Mouse (Mus musculus) heart, postnatal 0 days (tissue): ENCODE measurements around the gene Sltm. TPM values are rescaled to one million over a fixed set of nuclear protein-coding genes. Genes with fewer than 3 reads are reported as not detected.

ENCODE experiments used
- ATAC-seq: fragments of 200-750 bp; cut with Nextera tagmentation; 2 replicates; pipeline ENCODE4 v1.8.0; 2017; ENCODE audit warnings: low read depth, moderate number of reproducible peaks, moderate library complexity; ENCODE audit not compliant: insufficient read depth
- DNase-seq: peaks from one replicate; pipeline ENCODE4 v3.0.0-alpha.2; 2016; ENCODE audit warnings: low spot score
- H3K27ac ChIP-seq: fragments of 300-500 bp; sonication (generic); 2 replicates; pipeline ENCODE4 v1.5.1; 2014; ENCODE audit warnings: low read depth, mild to moderate bottlenecking
- H3K27me3 ChIP-seq: fragments of 300-500 bp; sonication (generic); 2 replicates; pipeline ENCODE4 v1.6.1; 2014; ENCODE audit warnings: low read length, mixed read lengths; ENCODE audit not compliant: control insufficient read depth, insufficient read depth
- H3K36me3 ChIP-seq: fragments of 300-500 bp; sonication (generic); replicated peaks from 2 replicates; pipeline ENCODE4 v1.6.1; 2014; ENCODE audit warnings: low read length, mixed read lengths; ENCODE audit not compliant: control insufficient read depth, insufficient read depth
- H3K4me1 ChIP-seq: fragments of 300-500 bp; sonication (generic); 2 replicates; pipeline ENCODE4 v1.6.1; 2014; ENCODE audit warnings: antibody characterized with exemption; ENCODE audit not compliant: control insufficient read depth, insufficient read depth
- H3K4me2 ChIP-seq: fragments of 300-500 bp; sonication (generic); 2 replicates; pipeline ENCODE4 v1.6.1; 2014; ENCODE audit warnings: low read depth, mild to moderate bottlenecking, low read length, moderate library complexity
- H3K4me3 ChIP-seq: fragments of 300-500 bp; sonication (generic); 2 replicates; pipeline ENCODE4 v1.5.1; 2014; ENCODE audit warnings: low read depth, low read length
- H3K9ac ChIP-seq: fragments of 300-500 bp; sonication (generic); replicated peaks from 2 replicates; pipeline ENCODE4 v1.6.1; 2014; ENCODE audit warnings: low read depth, low read length, mixed read lengths
- H3K9me3 ChIP-seq: fragments of 300-500 bp; sonication (generic); replicated peaks from 2 replicates; pipeline ENCODE4 v1.6.1; 2016; ENCODE audit warnings: low read length; ENCODE audit not compliant: control insufficient read depth
- CTCF ChIP-seq: IDR thresholded peaks from 2 replicates; pipeline ENCODE4 v1.5.1; 2016; ENCODE audit warnings: antibody characterized with exemption, control low read depth, low read depth
- EP300 ChIP-seq: IDR thresholded peaks from 2 replicates; pipeline ENCODE4 v1.6.1; 2016; ENCODE audit warnings: antibody characterized with exemption, low read depth
- WGBS: fragments of 180-500 bp; shearing (Covaris S2); extraction: QIAGEN DNeasy Blood & Tissue Kit; methylation state at CpG from one replicate; pipeline ENCODE4 v1.1.7; 2014; 5-methylcytosine and 5-hydroxymethylcytosine counted together
- polyA plus RNA-seq: library from polyadenylated mRNA; unstranded; fragments of >200 nt; fragmentation: Nextera tagmentation; extraction: Ambion mirVana; gene quantifications from 2 replicates; pipeline ENCODE4 v1.2.1, GENCODE M21; 2015
- total RNA-seq: library from RNA; depleted of rRNA; stranded (reverse); fragments of >200 nt; gene quantifications from 2 replicates; pipeline ENCODE4 v1.2.3, GENCODE M21; 2014; ENCODE audit warnings: low replicate concordance

Sltm gene
- total and polyA plus RNA-seq, 2 experiments from 2014 or later = 19.0 to 23.9 TPM

DNA sequence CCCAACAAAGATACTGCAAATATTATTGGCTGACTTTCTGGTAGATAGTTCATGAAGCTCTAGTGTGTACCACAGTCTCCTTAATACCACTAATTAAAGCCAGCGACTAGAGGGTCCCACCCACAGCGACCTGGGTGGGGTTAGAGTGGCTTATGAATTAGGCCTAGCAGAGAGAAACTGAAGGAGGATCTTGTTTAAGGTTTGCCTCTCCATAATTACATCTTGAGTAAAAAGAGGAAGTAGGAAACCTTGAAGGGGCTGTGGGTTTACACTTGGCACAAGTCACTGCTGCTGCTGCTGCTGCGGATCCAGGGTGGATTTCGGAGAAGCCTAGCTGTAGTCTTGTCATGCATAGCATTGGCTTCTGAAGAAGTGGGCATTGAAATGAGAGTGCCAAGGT lies 48.2 kb downstream of the Sltm start:
- Histone ChIP-seq H3K4me1 (no peaks in the 10 kb centered on the region), H3K27ac (no peak overlapping the region), H3K4me3 (no peak overlapping the region), H3K9ac (no peak overlapping the region), H3K27me3 (no peaks in the 10 kb centered on the region), H3K9me3 (no peaks in the 10 kb centered on the region), H3K36me3 (peaks cover 84% of the 10 kb centered on the region), H3K4me2 (no peak overlapping the region)
- TF ChIP-seq EP300 (no peak), CTCF (no peak)
- no peak for ATAC-seq
- no peak for DNase-seq
- WGBS = 93% methylated on average over 4 of the region's 4 CpGs

DNA sequence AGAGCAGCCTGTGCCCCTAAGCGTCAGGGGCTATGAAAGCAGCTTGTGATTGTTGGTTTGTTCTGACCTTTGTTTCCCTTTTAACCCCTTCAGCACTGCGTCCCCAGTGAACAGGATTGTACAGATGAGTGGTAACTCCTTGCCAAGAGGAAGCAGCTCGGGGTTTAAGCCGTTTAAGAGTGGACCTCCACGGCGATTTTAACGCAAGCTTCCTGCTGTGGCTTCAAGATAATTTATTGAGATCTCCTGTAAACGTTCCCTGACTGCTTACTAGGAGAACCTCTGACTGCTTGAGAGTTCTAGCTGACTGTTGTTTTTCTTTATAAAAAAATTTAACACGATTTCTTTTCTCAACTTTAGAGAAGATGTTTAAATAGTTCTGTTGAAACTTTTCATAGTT lies 48.9 kb downstream of the Sltm start:
- H3K9ac ChIP-seq = no peak overlapping the region
- no peak overlapping the region for H3K4me2 ChIP-seq
- H3K36me3 ChIP-seq = peaks cover 77% of the 10 kb centered on the region
- no peak for ATAC-seq
- no peak overlapping the region for H3K27ac ChIP-seq
- no peak overlapping the region for H3K4me3 ChIP-seq
- H3K9me3 ChIP-seq = no peaks in the 10 kb centered on the region
- WGBS = 67% methylated on average over 9 of the region's 9 CpGs
- no peak for DNase-seq
- no peak for TF ChIP-seq EP300
- TF ChIP-seq CTCF = no peak
- H3K27me3 ChIP-seq = no peaks in the 10 kb centered on the region
- H3K4me1 ChIP-seq = no peaks in the 10 kb centered on the region

- WGBS = 90% methylated on average over 2 of the region's 2 CpGs
- DNase-seq = no peak
- ATAC-seq = no peak
- Histone ChIP-seq H3K27ac (no peak overlapping the region), H3K9me3 (no peaks in the 10 kb centered on the region), H3K36me3 (peaks cover 25% of the 10 kb centered on the region), H3K4me3 (no peak overlapping the region), H3K4me1 (no peaks in the 10 kb centered on the region), H3K27me3 (no peaks in the 10 kb centered on the region), H3K9ac (no peak overlapping the region), H3K4me2 (no peak overlapping the region)
- TF ChIP-seq EP300 (no peak), CTCF (no peak)
Observed at GRCm38 (mm10) chr9:70598271-70598670, 55.7 kb downstream of the Sltm start.

DNA sequence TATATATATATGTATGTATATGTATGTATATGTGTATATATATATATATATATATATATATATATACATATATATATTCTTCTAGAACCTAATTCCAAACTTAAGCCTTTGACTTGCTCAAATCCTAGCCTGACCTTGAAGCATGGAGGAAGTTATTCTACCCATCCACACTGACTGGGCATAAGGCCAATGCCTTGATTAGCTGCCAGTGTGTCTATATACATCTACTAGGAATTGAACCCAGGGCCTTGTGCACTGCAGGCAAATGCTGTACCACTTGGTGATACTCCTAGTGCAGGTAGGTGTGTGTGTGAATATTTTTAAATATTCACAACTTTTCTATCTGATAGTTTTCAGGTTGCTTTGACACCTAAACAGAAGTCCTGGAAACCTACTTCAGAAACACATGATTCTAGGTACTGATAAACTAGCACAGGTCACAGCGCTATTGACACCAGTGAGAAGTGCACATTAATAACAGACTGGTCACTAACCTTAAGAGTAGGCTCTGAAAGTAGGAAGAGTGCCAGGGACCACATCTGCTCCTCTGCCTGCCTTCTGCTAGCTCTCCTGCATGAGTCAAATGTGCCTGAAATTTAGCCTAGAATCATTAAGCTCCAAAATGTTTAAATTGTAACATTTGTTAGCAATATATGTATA lies 59.8 kb downstream of the Sltm start:
- DNase-seq = no peak
- Histone ChIP-seq H3K4me1 (no peaks in the 10 kb centered on the region), H3K9ac (no peak overlapping the region), H3K4me2 (no peak overlapping the region), H3K27me3 (no peaks in the 10 kb centered on the region), H3K27ac (no peak overlapping the region), H3K9me3 (no peaks in the 10 kb centered on the region), H3K36me3 (peaks cover 42% of the 10 kb centered on the region), H3K4me3 (no peak overlapping the region)
- TF ChIP-seq CTCF (no peak), EP300 (no peak)
- ATAC-seq = no peak
- WGBS = 91% methylated on average over 1 of the region's 1 CpGs

DNA sequence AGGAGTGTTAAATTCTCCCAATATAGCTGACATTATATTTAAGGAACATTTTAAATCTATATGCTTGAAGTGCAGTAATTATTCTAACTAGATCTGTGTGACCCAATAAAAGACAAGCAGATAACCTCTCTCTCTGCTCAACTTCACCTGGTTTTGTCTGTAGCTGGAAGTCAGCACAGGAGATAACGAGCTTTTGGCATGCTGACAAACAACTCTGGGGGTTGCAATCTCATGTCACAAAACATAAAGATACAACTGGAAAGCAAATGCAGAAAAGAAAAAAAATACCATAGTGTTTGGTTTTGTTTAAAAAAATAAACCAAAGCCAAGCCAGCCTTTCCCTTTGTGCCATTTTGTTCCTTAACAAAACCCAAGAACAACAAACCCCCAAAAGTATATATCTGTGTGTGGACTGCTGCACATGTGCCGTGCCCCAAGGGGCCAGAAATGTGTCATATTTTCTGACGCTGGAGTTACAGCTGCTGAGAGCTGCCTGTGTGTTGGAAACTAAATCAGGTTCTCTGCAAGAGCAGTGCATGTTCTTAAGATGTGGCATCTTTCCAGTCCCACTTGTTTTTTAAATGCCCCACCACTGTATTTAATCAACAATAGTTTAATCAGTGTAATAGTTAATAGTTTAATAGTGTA lies 68.6 kb downstream of the Sltm start:
- peaks cover 11% of the 10 kb centered on the region; the same call in 1 of the 2 replicates for H3K4me1 ChIP-seq
- TF ChIP-seq EP300 (no peak), CTCF (no peak)
- H3K4me3 ChIP-seq = no peak overlapping the region
- DNase-seq (no peak), ATAC-seq (no peak)
- no peak overlapping the region for H3K27ac ChIP-seq
- H3K27me3 ChIP-seq = no peaks in the 10 kb centered on the region
- H3K4me2 ChIP-seq = no peak overlapping the region
- H3K9ac ChIP-seq = no peak overlapping the region
- 12% methylated on average over 3 of the region's 3 CpGs for WGBS
- no peaks in the 10 kb centered on the region for H3K9me3 ChIP-seq
- H3K36me3 ChIP-seq = peaks cover 42% of the 10 kb centered on the region
